Mouse (Mus musculus): ENCODE results near the gene Gm49387. TPM values are rescaled to one million over a fixed set of nuclear protein-coding genes. Genes with fewer than 3 reads are reported as not detected.
A peak's percentile ranks its signal among the peaks of the same experiment; 100 is the strongest.

Gene Gm49387
- total RNA-seq, 4 experiments from 2014 or later, result 0.46 to 1.1 (median 0.75) TPM; not detected in 1

DNA sequence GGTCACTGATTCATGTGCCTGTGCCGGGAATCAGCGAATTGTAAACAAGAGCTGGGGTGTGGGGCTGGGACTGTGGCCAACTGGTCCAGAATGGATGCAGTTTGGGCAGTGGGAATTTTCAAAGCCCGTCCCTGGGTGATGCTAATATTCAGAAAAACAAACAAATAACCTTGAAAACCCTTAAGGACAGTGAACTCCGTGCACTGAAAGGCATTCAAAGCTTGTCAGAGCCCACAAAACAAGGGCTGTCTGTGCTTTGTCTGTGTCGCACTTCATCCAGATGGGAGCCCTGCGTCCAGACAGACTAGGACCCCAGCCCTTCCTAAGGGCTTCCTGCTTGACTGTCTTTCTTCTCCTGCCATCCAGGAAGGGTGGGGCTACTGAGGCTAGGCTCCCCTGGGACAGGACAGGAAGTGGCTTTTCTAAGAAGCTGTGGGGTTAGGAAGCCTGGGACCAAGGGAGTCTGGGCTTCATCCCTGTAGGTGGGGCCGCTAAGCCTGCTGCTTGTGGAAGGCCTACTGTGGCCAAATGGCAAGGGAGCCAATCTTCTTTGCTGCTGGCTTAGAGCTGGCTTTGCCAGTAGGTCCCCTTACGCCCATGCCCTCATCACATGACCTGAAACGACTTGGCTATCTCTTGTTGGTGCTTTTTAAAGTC, 22.0 kb upstream of the Gm49387 start:
- peak; percentile 92 for DNase-seq (ENCODE audit: low spot score)

DNA sequence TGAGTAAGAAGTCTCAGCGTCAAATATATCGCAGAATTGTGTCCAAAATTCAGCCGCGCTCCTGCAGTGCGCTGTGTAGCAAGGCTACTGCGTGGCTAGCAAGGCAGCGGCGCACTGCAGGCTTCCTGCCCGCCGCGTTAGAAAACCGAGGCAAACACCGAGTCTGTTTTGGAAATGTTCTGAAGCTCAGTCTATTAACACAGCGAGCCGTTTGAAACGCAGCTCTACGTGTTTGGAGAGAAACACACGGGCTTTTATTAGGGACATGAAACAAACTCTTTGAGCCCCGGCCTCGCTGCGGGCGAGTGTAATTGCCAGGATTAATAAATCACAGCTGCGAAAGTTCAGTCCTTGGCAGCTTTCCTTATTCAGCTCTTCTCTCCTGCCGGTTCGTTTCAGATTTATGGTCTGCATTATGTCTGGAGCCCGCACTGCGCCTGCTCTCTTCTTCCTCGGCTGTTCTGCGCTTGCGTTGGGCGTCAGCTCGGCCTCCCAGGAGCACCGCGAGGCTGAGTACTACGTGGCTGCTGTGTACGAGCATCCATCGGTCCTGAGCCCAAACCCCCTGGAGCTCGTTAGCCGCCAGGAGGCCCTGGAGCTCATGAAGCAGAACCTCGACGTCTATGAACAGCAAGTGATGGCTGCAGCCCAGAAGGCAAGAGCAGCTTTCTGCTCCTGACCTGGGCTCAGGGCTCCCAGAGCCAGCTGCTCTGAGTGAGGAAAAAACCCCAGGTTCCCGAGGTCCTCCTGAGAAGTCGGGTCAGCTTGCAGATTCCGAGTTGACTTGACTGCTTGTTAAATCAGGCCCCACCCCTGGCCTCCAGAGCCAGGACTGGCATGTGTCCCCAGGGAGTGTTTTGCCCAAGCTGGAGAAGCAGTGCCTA, 21.2 kb upstream of the Gm49387 start:
- DNase-seq (ENCODE audit: low spot score), result peak; percentile 90

DNA sequence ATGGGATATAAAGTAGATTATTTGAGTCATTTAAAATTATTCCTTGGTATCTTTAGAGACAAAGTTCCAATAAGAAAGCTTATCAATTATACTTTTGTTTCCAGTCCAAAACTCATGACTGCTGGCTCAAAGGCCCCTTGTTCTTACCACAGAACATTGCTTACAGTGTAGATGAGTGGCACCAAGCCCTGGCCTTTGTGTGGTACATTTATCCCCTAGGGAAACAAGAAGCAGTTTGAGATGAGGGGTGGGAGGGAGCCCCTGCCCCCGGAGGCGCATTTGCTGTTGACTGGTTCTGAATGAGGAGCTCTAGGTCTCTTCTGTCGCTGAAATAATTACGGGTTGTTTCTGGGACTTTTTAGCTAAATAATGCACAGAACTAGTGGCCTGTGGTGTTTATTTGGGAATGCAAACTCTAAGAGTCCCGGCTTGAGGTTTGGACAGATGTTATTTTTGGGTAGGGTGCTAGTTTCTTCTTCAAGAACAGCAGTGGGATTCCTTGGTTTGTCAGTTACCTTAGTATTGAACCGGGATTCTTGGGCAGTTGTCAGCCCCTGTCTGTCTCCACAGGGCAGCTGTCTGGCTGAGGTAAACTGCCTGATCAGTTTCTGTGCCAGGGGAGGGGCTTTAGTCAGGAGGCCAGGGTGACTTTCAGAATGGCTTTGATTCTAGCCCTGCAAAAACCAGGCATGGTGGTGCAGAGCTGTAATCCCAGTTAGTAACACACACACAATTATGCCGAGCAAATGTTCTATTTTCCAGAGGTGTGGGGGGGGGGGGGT, 19.8 kb upstream of the Gm49387 start:
- no peak for DNase-seq (ENCODE audit: low spot score)

DNA sequence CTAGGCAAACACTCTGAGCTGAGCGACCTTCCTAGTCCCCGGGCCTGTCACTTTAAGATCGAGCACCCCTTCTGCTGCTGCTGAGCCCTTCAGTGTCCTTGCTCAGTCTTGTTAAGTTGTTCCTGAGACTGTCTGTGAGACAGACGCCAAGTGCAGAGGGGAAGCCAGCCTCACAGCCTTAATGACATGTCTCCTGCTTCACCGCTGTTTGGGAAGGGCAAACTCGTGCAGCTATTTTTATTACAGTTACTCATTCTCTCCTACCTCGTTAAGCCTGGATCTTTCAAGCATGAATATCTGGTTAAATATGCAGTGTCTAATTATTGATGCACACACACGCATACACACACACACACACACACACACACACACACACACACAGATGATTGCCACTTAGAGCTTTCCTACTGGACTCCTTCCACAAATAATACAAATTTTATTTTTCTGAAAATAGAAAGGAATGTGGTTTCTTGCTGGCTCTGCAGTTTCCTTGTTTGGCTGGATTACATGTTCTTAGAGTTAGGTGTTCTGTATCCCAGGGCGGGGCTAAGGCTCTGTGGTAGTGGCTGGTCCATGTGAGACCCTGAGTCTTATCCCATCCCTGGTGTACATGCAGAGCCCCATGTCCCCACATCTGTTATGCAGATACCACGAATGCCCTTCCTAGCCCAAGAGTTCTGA, 19.0 kb upstream of the Gm49387 start:
- DNase-seq (ENCODE audit: low spot score), result peak; percentile 77

DNA sequence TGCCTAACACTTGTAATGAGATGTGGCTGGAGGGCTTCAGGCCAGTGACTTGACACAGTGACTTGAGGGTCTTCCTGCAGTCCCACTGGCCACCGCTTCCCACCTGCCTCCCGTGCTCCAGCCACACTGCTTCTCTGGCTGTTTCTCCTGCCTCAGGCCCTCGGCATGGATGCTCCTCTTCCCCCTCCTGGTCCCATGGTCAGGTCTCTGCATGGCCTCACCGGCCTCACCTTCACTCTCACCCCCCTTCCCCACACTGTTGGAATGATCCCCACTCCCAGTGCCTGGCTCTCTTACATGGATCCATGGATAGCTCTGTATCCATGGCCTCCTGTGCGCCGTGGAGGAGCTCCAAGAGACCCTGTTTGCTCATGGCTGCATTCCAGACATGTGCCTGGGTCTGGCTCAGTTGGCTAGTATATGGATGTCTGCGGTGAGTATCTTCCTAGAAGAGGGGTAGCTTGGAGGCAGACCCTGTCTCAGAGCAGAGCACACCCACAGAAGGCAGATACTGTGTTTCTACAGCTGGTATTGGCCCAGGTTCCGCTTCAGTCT, 17.5 kb upstream of the Gm49387 start:
- DNase-seq (ENCODE audit: low spot score), result no peak

DNA sequence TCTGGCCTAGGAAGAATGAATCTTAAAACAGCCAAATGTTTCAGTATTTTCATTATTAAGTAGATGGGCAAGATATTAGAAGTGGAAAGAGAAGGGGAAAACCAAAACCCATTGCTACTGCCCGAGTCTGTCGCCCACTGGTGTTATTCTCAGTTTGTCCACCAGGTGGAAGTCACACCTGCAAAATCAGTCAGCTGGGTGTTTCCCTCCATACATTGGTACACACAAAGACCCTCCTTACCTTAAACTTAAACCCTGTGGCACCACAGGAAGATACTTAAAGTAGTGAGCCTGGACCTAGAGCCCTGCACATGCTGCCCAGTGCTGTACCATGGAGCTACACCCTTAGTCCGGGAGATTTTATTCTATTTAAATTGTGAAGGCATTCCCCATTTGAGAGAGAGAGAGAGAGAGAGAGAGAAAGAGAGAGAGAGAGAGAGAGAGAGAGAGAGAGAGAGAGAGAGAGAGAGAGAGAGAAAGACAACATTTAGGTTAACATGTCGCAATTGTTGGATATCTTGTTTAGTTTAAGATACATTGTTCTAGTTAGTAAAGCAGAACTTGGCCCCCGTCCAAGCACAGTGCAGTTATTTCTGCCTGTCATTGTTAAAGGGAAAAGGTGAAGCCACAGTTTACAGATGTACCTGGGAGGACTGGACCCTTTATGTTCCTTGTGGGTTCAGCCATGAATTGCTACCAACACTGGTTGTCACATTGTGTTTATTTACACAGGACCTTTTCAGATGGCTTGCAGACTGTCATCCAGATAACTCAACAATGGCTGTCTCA, 16.4 kb upstream of the Gm49387 start:
- peak; percentile 78 for DNase-seq (ENCODE audit: low spot score)

DNA sequence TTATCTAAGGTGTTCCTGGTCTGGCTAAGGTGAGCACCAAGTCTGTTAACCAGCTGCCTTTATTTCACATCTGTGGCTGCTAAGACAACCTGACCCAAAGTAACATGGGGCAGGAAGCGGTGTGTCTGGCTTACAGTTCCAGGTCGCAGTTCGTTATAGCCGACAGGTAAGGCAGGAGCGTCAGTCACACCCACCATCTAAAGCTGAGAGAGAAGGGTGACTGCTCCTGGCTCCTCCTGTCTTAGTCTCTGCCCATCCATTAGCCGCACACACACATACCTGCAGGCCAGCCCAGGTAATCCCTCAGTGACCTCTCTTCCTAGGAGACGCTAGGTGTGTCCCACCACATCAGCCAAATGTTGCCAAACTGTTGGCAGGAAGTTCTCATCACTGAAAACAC, 15.7 kb upstream of the Gm49387 start:
- no peak for DNase-seq (ENCODE audit: low spot score)

DNA sequence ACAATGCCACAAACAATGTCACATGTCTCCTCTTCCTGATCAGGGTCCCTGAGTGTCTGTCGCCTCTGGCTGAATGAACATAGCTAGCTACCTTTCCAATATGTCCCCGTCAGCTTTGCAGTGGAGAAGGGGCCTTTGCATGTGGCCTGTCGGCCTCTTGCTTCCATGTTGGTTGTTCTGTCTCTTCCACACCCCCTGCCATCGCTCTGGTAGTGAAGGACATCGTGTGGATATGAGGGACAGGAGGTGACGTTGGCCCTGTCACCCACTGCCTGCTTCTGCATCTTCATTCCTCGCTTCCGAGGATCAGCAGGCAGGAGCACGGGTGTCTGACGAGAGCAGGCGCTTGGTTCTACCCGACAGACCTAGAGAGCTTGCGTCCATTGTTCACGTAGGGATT, 14.7 kb upstream of the Gm49387 start:
- no peak for DNase-seq (ENCODE audit: low spot score)

DNA sequence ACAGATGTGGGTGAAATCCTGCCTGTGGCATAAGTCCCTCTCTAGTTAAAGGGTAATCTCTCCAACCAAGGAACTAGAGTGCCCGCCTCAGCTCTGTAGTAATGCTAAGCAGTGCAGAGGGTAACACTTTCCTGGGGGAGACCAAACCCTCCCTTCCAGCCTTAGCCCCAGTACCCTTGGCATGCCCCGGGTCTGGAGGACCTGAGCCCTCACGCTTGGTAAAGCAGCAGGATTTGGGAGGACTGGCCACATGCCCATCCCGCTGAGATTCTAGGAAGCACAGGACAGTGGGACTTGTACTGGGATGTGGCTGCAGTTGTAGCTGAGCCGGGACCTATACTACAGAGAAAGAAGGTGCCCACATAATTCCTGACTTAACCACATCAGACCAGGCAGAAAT, 14.1 kb upstream of the Gm49387 start:
- no peak for DNase-seq (ENCODE audit: low spot score)

DNA sequence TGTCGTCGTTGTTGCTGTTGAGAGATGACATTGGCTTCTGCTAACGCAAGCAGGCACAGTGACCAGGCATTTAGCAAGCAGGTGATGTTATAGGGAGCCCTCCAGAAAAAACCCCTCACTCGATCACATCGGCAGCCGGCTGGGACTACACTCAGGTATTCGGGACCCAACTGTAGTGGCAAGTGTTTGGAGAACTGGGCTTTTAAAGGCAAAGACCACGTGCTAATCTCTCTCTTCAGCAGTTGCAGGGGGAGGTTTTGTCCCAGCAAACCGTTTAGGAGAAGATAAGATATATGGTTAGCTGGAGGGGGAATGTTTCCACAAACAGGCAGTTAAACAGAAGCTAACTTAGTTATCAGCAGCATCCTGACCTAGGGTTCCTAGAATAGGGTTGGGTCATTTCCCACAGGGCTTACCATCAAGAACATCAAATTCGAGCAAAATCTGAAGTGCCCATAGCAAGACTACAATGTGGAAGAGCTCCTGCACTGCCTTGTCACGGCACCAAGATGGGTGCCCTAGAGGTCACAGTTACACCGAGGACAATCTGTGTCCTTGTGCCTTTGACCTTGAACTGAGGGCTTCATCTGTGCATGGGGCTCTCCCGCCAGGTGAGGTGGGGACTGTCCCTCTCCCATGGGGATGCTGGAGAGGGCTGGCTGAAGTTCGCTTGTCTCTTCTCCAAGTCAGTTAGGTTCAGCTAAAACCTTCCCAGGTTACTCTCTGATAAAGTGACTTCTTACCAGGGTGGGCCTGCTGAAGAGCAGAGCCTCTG, 12.6 kb upstream of the Gm49387 start:
- no peak for DNase-seq (ENCODE audit: low spot score)

DNA sequence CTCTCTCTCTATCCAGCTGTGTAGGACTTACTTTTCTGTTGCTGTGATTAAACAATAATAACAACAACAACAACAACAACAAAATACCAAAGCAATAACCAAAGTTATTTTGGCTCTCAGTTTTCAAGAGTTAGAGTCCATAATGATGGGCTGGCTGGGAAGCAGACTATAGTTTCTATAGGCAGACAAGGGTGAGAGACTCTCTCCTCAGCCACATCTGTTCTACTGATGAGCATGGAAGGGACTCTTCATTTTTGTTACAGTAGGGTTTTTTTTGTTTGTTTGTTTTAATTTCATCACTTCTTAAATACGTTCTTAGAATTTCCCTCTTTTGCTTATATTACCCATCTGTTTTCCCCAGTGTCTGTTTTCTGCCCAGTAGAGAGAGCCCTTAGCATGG, 11.9 kb upstream of the Gm49387 start:
- DNase-seq (ENCODE audit: low spot score), result no peak

DNA sequence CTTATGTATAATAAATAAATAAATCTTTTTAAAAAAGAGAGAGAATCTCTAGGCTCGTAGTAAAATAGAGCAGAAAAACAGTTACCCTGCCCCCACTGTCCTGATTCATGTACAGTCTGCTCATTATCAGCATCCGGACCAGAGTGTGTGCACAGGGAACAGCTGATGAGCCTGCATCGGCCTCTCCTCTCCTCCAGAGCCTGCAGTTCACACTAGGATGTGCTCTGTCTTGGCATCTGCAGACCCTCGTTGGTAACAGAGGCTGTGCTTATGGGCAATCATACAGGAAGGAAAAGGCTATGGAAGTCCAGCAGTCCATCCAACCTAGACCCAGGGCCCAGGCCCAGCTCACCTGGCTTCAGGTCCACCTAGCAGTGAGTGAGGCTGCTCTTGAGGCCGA, 11.4 kb upstream of the Gm49387 start:
- DNase-seq (ENCODE audit: low spot score), result no peak

DNA sequence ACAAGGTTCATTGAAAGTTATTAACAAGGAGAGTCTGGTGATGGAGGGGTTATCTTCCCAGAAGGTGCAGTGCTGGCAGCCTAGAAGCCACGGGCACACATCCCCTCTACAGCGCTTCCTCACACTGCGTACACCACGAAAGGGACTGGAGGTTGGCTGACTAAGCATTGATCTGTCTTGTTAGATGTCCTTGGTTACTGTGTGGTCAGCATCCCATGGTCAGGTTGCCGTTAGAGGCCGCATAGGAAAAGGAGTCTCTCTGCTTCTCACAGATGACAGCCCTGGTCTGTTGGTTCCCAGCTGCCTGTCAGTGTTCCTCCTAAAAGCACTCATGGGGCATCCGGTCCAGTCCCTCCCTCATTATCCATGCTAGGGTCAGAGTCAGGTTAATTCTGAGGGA, 10.5 kb upstream of the Gm49387 start:
- no peak for DNase-seq (ENCODE audit: low spot score)

DNA sequence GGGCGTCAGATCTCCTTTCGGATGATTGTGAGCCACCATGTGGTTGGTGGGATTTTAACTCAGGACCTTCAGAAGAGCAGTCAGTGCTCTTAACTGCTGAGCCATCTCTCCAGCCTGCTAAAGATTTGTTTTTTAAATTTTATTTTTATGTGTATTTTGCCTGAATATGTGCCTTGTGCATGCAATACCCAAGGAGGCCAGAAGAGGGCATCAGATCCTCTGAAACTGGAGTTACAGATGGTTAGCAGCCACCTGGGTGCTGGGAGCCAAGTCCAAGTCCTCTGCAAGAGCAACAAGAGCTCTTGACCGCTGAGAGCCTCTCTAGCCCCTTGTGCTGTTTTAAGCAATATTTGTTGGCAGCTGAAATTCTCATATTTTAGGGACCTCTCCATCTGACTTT, 9.7 kb upstream of the Gm49387 start:
- no peak for DNase-seq (ENCODE audit: low spot score)

DNA sequence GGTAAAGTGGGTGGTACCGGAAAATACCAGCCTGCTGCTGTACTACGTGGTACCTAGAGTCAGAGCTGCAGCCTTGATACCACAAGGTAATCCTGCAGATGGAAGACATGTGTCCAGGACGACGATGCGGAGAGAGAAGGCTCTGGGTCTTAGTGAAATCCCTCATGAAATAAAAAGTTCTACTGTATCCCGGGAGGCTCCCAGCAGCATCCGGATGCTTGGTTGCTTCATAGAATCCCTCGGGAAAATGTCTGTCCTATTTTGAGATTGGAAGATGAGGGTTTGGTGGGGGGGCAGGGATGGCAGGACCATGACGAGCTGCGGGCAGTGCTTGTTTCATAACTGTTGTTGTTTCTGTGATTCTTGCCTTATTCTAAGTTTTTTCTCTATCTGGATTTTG, 7.3 kb upstream of the Gm49387 start:
- no peak for DNase-seq (ENCODE audit: low spot score)

DNA sequence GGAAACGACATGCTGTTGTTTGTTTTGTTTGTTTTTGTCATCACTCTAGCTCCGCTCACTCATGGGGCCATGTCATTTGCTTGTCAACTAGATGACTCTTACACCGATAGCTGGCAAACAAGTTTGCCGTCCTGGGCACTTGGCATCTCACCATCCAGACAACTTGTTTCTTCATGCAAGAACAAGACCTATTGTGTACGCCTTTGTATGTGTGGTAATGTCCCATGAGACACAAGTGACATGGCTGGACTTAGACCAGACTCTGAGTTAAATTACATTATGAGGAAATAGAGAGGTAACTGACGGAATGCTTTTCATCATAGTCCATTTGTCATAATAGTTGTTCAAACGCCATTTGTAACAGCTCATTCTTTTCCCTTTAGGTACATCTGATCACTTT, 5.2 kb upstream of the Gm49387 start:
- DNase-seq (ENCODE audit: low spot score), result no peak

DNA sequence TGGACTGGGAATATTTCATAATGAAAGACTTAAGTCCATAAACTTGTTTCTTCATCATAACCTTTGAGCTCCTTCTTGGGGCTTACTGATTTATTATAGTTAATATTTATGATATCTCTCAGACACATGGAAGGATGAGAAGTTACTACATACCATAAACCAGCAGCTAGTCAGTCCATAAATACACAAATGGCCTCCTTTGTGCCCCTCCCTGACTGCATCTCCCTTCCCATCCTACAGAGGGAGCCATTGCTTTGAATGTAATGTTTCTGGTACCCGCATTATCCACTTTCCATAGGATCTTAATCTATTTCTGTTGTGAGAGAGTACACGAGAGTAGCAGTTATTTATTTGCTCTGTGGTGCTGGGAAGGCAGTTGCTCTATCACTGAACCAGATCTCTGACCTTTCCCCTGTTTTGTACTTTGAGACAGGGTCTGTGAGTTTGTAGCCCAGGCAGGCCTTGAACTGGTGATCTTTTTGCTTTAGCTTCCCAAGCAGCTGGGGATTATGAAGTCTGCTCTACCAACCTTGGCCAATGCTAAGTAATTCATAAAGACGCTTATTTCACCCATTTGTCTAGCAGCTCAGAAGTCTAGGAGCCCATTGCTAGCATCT, 4.4 kb upstream of the Gm49387 start:
- no peak for DNase-seq (ENCODE audit: low spot score)

DNA sequence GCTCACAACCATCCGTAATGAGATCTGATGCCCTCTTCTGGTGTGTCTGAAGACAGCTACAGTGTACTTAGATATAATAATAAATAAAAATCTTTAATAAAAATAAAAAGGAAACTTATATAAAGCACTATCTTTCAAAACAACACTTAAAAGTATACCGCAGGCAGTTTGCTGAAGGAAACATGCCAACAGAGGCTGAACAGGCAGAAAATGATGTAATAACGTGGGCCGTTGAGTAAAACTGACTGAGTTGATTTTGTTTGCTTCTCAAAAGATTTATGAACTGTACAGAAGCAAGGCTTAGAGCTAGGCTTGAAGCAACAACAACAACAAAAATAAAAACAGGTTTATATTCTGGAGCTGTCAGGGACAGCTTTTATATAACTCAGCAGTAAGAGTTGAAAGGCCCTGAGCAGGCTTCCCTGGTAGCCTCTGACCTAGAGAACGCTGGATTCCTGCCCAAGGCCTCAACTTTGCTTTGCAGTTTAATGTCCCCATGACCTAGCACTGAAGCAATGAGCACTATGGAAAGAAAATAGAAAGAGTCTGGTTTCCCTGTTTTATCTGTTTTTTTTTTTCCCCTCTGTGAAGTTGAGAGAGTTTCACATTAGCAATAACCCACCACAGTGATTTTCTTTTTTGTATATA, 3.6 kb upstream of the Gm49387 start:
- no peak for DNase-seq (ENCODE audit: low spot score)

All from heart, adult 8-10 months (tissue).